Mouse (Mus musculus) frontal cortex, adult 2 months (tissue): ENCODE data around the gene Stag2. TPM values are rescaled to one million over a fixed set of nuclear protein-coding genes. Genes with fewer than 3 reads are reported as not detected.
A peak's percentile ranks its signal among the peaks of the same experiment; 100 is the strongest.

Source experiments
- DNase-seq, 2 experiments: peaks; one replicate each; pipeline ENCODE4 v3.0.0; 2022; ENCODE audit warnings: low spot score in 1 of 2; ENCODE audit errors: extremely low spot score in 1 of 2
- polyA plus RNA-seq: library from polyadenylated mRNA; depleted of rRNA; stranded (reverse); fragments of >200 nt; gene quantifications from 2 replicates; pipeline ENCODE4 v1.2.3, GENCODE M21; 2012; rRNA removed

Gene Stag2
- 22.1 and 26.8 TPM in 2 replicates for polyA plus RNA-seq

DNA sequence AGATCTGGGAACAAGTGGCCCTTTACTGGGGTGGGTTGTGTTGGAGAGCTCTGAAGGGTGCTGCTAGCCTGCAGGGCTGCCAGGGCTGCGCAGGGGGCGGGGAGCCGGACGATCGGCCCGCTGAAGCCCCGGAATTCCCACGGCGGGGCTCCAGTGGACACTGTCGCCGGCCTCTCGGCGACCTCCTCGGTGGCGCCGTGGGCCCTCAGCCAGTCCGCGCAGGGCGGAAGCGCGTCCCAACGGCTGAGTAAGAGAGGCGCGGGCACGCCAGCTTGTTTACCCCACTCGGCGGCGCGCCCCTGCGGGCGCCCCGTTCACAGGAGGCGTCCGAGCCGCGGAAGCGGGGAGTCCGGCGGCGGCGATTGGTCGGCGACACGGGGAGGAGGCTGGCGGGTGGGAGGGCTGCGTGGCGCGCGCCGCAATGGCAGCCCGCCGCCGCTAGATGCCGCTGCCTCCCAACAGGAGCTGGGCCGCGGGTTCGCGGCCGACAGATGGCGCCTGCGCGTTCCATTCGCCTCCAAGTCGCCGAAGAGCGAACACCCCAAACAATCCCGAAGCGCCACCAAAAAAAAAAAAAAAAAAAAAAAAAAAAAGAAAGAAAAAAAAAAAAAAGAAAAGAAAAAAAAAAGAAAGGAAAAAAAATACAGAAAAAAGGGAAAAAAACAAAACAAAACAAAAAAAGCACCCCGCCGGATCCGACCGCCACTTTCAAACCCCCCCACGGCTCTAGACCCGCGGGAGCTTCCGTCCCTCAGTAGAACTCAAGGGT is at the start of gene Stag2:
TSS of gene Stag2 (plus strand) at position 530 of the 769 bp plus-strand sequence.
- peak; percentile 41 to 81 for DNase-seq

DNA sequence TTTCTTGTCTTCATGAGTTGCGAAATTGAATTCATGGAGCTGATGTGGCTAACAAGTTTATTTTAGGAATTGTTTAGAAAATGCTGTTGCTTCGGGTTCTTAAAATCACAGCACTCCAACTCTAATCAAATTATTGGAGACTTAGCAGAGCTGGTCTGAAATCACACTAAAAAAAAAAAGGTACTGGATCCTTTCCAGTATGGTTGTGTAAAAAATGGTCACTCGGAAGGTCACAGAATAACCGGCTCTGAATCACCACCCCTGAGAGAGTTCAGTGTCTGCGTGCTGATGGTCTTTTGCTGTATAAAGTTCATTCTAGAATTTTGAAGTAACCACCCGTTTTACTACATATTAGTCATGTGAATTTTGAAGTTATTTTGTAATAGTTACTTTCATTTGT is 42.0 kb upstream of the Stag2 start:
- DNase-seq, result no peak

DNA sequence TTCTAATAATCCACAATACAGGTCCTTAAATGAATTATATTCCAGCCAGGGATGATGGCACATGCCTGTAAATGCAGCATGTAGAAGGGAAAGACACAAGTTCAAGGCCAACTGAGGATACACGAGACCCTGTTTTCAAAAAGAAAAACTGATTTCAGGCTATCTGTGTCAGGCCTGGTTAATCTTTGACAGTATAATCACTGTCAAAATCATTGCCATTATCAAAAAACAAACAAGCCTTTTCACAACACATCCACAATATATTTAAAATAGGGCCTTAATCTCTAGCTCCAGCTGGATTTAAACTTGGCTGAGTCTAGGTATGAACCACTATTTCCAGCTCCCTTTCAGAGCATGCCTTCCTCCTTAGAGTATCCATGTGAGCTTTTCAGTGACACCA is 38.5 kb upstream of the Stag2 start:
- no peak for DNase-seq

DNA sequence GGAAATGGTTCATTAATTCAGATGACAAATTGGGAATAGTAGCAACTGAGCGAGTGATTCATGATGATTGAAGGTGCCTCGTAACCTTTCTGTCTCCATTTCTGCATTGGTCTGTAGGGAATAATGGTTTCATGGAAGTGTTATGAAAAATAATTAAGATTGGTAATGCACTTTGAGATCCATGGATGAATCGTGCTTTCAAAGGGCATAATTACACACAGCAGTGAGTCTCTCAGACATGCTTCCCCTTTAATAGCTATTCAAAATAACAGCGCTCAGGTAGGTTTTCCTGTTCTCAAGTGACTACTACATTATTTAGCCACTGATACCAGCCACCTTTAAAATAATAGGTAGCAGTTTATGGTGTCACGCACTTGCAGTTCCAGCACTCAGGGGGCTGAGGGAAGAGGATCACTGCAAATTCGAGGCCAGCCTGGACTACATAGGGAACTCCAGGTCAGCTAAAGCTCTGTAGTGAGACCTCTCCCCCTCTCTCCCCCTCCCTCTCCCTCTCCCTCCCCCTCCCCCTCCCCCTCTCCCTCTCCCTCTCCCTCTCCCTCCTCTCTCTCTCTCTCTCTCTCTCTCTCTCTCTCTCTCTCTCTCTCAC is 29.6 kb upstream of the Stag2 start:
- no peak for DNase-seq

DNA sequence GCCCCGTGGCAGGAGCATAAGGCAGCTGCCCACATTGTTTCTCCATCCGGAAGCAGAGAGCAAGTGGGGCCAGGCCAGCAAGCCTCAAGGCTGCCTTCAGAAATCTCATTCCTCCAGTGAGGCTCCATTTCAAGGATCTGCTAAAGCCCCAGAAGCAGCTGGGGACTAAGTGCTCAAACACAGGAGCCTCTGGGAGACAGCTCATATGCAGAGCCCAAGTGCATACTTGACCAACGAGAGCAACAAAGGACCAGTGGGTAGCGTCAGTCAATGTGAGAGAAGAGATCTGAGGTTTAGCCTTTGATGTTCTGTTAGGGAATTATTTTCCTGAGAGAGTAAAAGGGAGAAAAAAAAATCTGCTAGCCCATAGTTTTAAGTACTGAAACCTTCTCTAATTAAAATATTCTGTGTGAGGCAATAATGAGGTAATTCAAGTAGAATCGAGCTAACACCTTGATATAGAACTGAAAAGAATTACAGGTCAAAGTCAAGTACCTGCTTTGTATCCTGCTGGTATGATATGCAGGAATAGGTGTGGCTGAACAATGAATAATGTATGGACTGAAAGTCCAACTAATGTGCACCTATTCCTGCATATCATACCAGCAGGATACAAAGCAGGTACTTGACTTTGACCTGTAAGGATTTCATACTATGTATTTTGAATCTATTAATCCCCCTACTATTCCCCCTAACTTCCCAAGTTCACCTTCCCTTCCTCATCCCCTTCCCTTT is 24.0 kb upstream of the Stag2 start:
- no peak for DNase-seq

DNA sequence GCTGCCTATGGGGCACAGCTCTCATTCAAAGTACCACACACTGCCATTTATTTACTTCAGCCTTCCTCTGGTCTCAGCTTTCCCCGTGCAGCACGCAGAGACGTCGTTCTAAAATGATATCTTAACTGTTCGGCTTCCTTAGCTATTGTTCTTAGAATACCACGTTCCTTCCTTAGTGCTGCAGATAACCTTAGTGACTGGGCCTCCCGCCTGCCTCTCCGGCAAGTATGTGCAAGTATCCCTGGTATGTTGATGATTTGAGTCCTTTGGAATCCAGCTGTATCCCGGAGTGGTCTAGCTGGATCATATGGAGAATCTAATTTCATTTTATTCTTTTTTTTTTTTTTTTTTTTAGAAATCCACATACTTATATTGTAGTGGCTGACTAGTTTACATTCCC is 9.2 kb upstream of the Stag2 start:
- DNase-seq, result no peak

DNA sequence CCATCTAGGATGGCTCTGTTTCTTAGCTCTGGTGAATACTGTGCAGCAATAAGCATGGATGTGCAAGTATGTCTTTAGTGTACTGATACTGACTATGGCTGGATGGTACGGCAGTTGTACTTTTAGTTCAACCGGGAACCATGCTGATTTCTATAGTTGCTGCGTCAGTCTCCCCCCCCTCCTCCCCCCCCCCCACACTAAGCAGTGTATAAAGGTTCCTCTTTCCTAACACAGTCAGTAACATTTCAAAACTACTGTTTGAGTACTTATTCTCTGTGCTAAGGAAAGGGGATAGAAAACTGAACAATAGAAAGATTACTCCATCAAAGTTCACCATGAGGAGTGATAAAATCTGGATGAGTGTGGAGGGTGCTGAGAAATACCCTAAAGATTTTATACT is 6.5 kb upstream of the Stag2 start:
- no peak for DNase-seq

- no peak for DNase-seq
These were observed 5.1 kb upstream of the Stag2 start for GRCm38 (mm10) chrX:42143991-42144390.

GRCm38 (mm10) chrX:42148016-42148451 is 1.1 kb upstream of the Stag2 start:
- no peak for DNase-seq

DNA sequence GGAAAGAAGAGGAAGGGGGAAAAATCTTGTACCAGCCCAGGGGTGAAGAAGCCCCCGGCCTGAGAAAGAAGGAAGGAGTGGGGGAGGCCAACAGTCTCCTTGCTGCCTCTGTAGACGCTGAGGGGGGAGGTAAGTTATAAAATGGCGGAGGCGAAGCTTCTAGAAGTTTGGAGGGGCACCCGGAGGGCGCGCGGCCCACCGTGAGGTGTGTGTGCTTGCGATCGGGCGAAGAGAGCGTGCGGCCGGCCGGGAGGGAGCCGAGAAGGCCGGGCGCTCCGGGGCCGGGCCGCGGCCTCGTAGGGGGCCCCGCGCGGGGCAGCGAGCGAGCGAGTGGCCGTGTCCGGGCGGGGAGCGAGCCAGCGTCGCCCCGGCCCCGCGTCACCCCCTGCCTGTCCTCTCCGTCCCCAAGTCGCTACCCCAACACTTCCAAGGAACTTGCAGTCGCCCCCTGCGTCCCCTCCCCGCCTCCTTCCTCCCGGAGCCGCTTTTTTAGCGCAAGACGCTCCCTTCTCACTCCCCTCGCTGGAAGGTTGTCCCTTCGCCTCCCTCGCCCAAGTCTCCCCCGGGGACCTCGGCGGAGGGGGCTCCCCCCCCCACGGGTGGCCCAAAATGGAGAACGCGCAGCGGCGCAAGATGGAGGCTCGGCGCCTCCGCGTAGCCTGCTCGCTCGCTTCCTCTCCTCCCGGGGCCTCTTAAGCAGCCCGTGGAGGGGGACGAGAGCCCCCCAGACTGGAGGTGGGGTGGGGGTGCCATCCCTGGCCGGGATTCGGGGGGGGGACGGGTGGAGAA is 634 bp downstream of the Stag2 start:
- DNase-seq, result peak in 1 of 2 experiments; percentile 22

GRCm38 (mm10) chrX:42150346-42151023 is 1.4 kb downstream of the Stag2 start:
- peak; percentile 37 to 73 for DNase-seq

GRCm38 (mm10) chrX:42151024-42151754 is 2.1 kb downstream of the Stag2 start:
- no peak for DNase-seq

- peak; percentile 63 to 72 for DNase-seq
These were observed 2.8 kb downstream of the Stag2 start for GRCm38 (mm10) chrX:42151903-42152369.

GRCm38 (mm10) chrX:42153056-42153455 is 3.9 kb downstream of the Stag2 start:
- DNase-seq, result no peak

DNA sequence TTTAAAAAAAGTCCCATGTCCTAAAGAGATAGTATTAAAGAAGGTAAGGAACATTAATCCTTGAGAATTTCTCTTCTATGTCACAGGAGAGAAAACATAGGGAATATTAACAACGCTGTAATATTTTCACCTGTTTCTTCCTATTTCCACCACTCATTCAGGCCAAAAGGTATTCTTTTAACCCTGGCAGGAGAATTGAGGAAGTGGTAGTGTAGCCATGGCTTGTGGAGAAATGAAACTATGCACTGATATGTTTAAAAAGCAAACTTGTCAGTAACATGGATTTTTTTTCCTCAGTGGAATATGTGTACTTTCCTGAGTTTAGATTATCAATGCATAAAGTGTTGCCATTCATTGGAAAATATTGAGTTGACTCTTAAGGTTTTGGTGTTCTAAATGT is 16.3 kb downstream of the Stag2 start:
- no peak for DNase-seq

DNA sequence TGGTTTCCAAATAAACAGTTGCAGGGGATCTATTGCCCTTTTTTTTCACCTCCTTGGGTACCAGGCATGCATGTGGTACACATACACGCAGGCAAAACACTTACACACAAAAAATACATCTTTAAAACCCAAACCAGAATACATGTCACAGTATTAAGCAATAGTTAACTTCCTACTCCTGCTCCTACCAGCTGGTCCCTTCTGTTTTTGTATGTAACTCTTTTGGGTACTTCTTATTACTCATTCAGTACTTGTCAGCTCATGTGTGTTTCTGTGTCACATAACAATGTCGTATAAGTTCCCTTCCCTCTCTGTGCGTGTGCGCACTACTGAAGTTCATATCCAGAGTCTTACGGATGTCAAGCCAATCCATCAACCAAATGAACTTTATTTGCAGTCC is 21.7 kb downstream of the Stag2 start:
- no peak for DNase-seq

GRCm38 (mm10) chrX:42187590-42187989 is 38.5 kb downstream of the Stag2 start:
- no peak for DNase-seq

GRCm38 (mm10) chrX:42188825-42189426 is 39.8 kb downstream of the Stag2 start:
- DNase-seq, result no peak

GRCm38 (mm10) chrX:42194608-42195007 is 45.5 kb downstream of the Stag2 start:
- no peak for DNase-seq
